Mouse (Mus musculus) MEL (cell line): Measurements from ENCODE around the gene Slc8a1. TPM values are rescaled to one million over a fixed set of nuclear protein-coding genes. Genes with fewer than 3 reads are reported as not detected.
A peak's percentile ranks its signal among the peaks of the same experiment; 100 is the strongest.

Experiments used
- DNase-seq: peaks from one replicate; pipeline ENCODE4 v3.0.0; 2011; ENCODE audit warnings: low read depth, low spot score
- H3K27ac ChIP-seq: 2 replicates; pipeline ENCODE4 v1.5.1; 2012; ENCODE audit warnings: low read depth, mild to moderate bottlenecking, control low read depth, low read length, moderate library complexity; ENCODE audit not compliant: control insufficient read depth
- H3K27me3 ChIP-seq, 2 experiments: fragments of 150-350 bp in 1 of 2; sonication (generic) in 1 of 2; 2 replicates each; pipeline ENCODE4 v1.6.1; 2012; ENCODE audit warnings: low read length in 2 of 2, mild to moderate bottlenecking in 2 of 2, improper control_type of control experiment in 1 of 2, moderate library complexity in 1 of 2; ENCODE audit not compliant: insufficient read depth in 2 of 2, control insufficient read depth in 1 of 2
- H3K36me3 ChIP-seq, 2 experiments: 2 replicates each; pipeline ENCODE4 v1.6.1; 2012 to 2014; ENCODE audit warnings: low read length in 2 of 2, improper control_type of control experiment in 1 of 2, inconsistent platforms in 1 of 2, mild to moderate bottlenecking in 1 of 2; ENCODE audit not compliant: insufficient read depth in 2 of 2, control insufficient read depth in 1 of 2
- H3K4me1 ChIP-seq, 2 experiments: fragments of 150-350 bp in 1 of 2; sonication (generic) in 1 of 2; 2 replicates each; pipeline ENCODE4 v1.6.1; 2012; ENCODE audit warnings: low read length in 2 of 2, improper control_type of control experiment in 1 of 2, mild to moderate bottlenecking in 1 of 2; ENCODE audit not compliant: insufficient read depth in 2 of 2, control insufficient read depth in 1 of 2
- H3K4me3 ChIP-seq, 2 experiments: fragments of 150-350 bp in 1 of 2; sonication (generic) in 1 of 2; 2 replicates each; pipeline ENCODE4 v1.5.1; 2012; ENCODE audit warnings: low read depth in 2 of 2, low read length in 2 of 2, mild to moderate bottlenecking in 2 of 2, moderate library complexity in 2 of 2, control low read depth in 1 of 2, improper control_type of control experiment in 1 of 2; ENCODE audit not compliant: control insufficient read depth in 1 of 2, insufficient read depth in 1 of 2
- H3K79me2 ChIP-seq: 2 replicates; pipeline ENCODE4 v1.6.1; 2012; ENCODE audit warnings: mild to moderate bottlenecking, low read length, moderate library complexity; ENCODE audit not compliant: control insufficient read depth, poor library complexity, insufficient read depth
- H3K9ac ChIP-seq: 2 replicates; pipeline ENCODE4 v1.6.1; 2012; ENCODE audit warnings: low read depth, mild to moderate bottlenecking, control low read depth, low read length, moderate library complexity; ENCODE audit not compliant: control insufficient read depth, poor library complexity, severe bottlenecking
- H3K9me3 ChIP-seq: fragments of 150-350 bp; sonication (generic); replicated peaks from 2 replicates; pipeline ENCODE4 v1.6.1; 2012; ENCODE audit warnings: mild to moderate bottlenecking, low read length, improper control_type of control experiment, moderate library complexity; ENCODE audit not compliant: insufficient read depth
- CHD1 ChIP-seq: IDR thresholded peaks from 2 replicates; pipeline ENCODE4 v1.6.1; 2012; ENCODE audit warnings: low read depth, mild to moderate bottlenecking, inconsistent platforms, low read length, improper control_type of control experiment
- CHD2 ChIP-seq: IDR thresholded peaks from 2 replicates; pipeline ENCODE4 v1.6.1; 2011; ENCODE audit warnings: low read length, improper control_type of control experiment
- CTCF ChIP-seq, 3 experiments: IDR thresholded peaks in 2 of 3; conservative IDR thresholded peaks in 1 of 3; 2 replicates each; pipeline ENCODE4 v1.5.1; 2011 to 2012; ENCODE audit warnings: low read length in 3 of 3, low read depth in 2 of 3, mild to moderate bottlenecking in 2 of 3, improper control_type of control experiment in 1 of 3, inconsistent platforms in 1 of 3, mixed read lengths in 1 of 3, moderate library complexity in 1 of 3; ENCODE audit not compliant: control insufficient read depth in 1 of 3, insufficient read depth in 1 of 3, poor library complexity in 1 of 3, severe bottlenecking in 1 of 3
- E2F4 ChIP-seq: IDR thresholded peaks from 2 replicates; pipeline ENCODE4 v1.6.1; 2011; ENCODE audit warnings: low read depth, low read length, improper control_type of control experiment, borderline replicate concordance
- ELF1 ChIP-seq: IDR thresholded peaks from 2 replicates; pipeline ENCODE4 v1.6.1; 2014; ENCODE audit warnings: low read depth, mild to moderate bottlenecking, inconsistent platforms, low read length, improper control_type of control experiment, moderate library complexity
- EP300 ChIP-seq, 2 experiments: IDR thresholded peaks; 2 replicates each; pipeline ENCODE4 v1.6.1; 2011; ENCODE audit warnings: improper control_type of control experiment in 2 of 2, low read length in 2 of 2, low read depth in 1 of 2, mild to moderate bottlenecking in 1 of 2
- ETS1 ChIP-seq: IDR thresholded peaks from 2 replicates; pipeline ENCODE4 v1.6.1; 2012; ENCODE audit warnings: low read depth, mild to moderate bottlenecking, inconsistent platforms, low read length, improper control_type of control experiment, moderate library complexity
- GATA1 ChIP-seq: IDR thresholded peaks from 2 replicates; pipeline ENCODE4 v1.6.1; 2011; ENCODE audit warnings: low read depth, low read length, improper control_type of control experiment
- JUND ChIP-seq: IDR thresholded peaks from 2 replicates; pipeline ENCODE4 v1.6.1; 2011; ENCODE audit warnings: low read depth, mild to moderate bottlenecking, improper control_type of control experiment, low read length
- MAFK ChIP-seq: IDR thresholded peaks from 2 replicates; pipeline ENCODE4 v1.6.1; 2011; ENCODE audit warnings: low read depth, mild to moderate bottlenecking, low read length, improper control_type of control experiment, borderline replicate concordance
- MAX ChIP-seq: IDR thresholded peaks from 2 replicates; pipeline ENCODE4 v1.6.1; 2011; ENCODE audit warnings: low read length, improper control_type of control experiment
- MAZ ChIP-seq: IDR thresholded peaks from 2 replicates; pipeline ENCODE4 v1.6.1; 2012; ENCODE audit warnings: low read depth, mild to moderate bottlenecking, inconsistent platforms, low read length, improper control_type of control experiment
- MXI1 ChIP-seq: IDR thresholded peaks from 2 replicates; pipeline ENCODE4 v1.6.1; 2011; ENCODE audit warnings: mild to moderate bottlenecking, low read depth, low read length, improper control_type of control experiment
- MYB ChIP-seq: IDR thresholded peaks from 2 replicates; pipeline ENCODE4 v1.6.1; 2011; ENCODE audit warnings: mild to moderate bottlenecking, low read depth, low read length, improper control_type of control experiment
- MYC ChIP-seq: IDR thresholded peaks from 2 replicates; pipeline ENCODE4 v1.6.1; 2011; ENCODE audit warnings: low read depth, mild to moderate bottlenecking, low read length, improper control_type of control experiment, moderate library complexity
- NELFE ChIP-seq: IDR thresholded peaks from 2 replicates; pipeline ENCODE4 v1.6.1; 2011; ENCODE audit warnings: low read depth, low read length, improper control_type of control experiment
- POLR2A ChIP-seq, 2 experiments: IDR thresholded peaks; 2 replicates each; pipeline ENCODE4 v1.6.1; 2011 to 2012; ENCODE audit warnings: low read length in 2 of 2, mild to moderate bottlenecking in 2 of 2, control low read depth in 1 of 2, improper control_type of control experiment in 1 of 2, low read depth in 1 of 2, moderate library complexity in 1 of 2; ENCODE audit not compliant: control insufficient read depth in 1 of 2, insufficient read depth in 1 of 2, poor library complexity in 1 of 2
- POLR2AphosphoS2 ChIP-seq: IDR thresholded peaks from 2 replicates; pipeline ENCODE4 v1.6.1; 2011; ENCODE audit warnings: low read length, improper control_type of control experiment
- POLR2AphosphoS5 ChIP-seq: IDR thresholded peaks from 2 replicates; pipeline ENCODE4 v1.6.1; 2012; ENCODE audit warnings: low read depth, borderline replicate concordance, mild to moderate bottlenecking, inconsistent platforms, low read length, moderate library complexity, mixed read lengths
- RAD21 ChIP-seq: IDR thresholded peaks from 2 replicates; pipeline ENCODE4 v1.6.1; 2011; ENCODE audit warnings: mild to moderate bottlenecking, low read depth, low read length, improper control_type of control experiment
- RCOR1 ChIP-seq: IDR thresholded peaks from 2 replicates; pipeline ENCODE4 v1.6.1; 2012; ENCODE audit warnings: low read depth, mild to moderate bottlenecking, inconsistent platforms, low read length, improper control_type of control experiment
- SMC3 ChIP-seq: IDR thresholded peaks from 2 replicates; pipeline ENCODE4 v1.6.1; 2011; ENCODE audit warnings: low read depth, low read length, improper control_type of control experiment
- TAL1 ChIP-seq: IDR thresholded peaks from 2 replicates; pipeline ENCODE4 v1.6.1; 2012; ENCODE audit warnings: mild to moderate bottlenecking, inconsistent platforms, low read length, moderate library complexity, mixed read lengths
- TBP ChIP-seq: IDR thresholded peaks from 2 replicates; pipeline ENCODE4 v1.8.0; 2011; ENCODE audit warnings: low read depth, low read length, improper control_type of control experiment
- TCF12 ChIP-seq: IDR thresholded peaks from 2 replicates; pipeline ENCODE4 v1.6.1; 2014; ENCODE audit warnings: low read depth, mild to moderate bottlenecking, inconsistent platforms, low read length, improper control_type of control experiment, moderate library complexity
- UBTF ChIP-seq: IDR thresholded peaks from 2 replicates; pipeline ENCODE4 v1.6.1; 2012; ENCODE audit warnings: low read depth, mild to moderate bottlenecking, inconsistent platforms, low read length, improper control_type of control experiment, moderate library complexity, borderline replicate concordance; ENCODE audit not compliant: insufficient read depth
- ZC3H11A ChIP-seq: IDR thresholded peaks from 2 replicates; pipeline ENCODE4 v1.6.1; 2012; ENCODE audit warnings: low read depth, mild to moderate bottlenecking, inconsistent platforms, low read length, improper control_type of control experiment
- ZMIZ1 ChIP-seq: IDR thresholded peaks from 2 replicates; pipeline ENCODE4 v1.6.1; 2012; ENCODE audit warnings: low read depth, mild to moderate bottlenecking, inconsistent platforms, low read length, improper control_type of control experiment, moderate library complexity
- ZNF384 ChIP-seq: IDR thresholded peaks from 2 replicates; pipeline ENCODE4 v1.6.1; 2012; ENCODE audit warnings: low read depth, mild to moderate bottlenecking, inconsistent platforms, low read length, improper control_type of control experiment
- polyA plus RNA-seq, 2 experiments: library from polyadenylated mRNA; stranded (reverse) in 1 of 2; unstranded in 1 of 2; fragments of >175 nt in 1 of 2; fragments of >200 nt in 1 of 2; gene quantifications; 2 replicates each; pipeline versions ENCODE4 v1.2.1 to v1.2.4; 2012; ENCODE audit warnings: low replicate concordance in 2 of 2, low read depth in 1 of 2; ENCODE audit not compliant: insufficient read length in 2 of 2, insufficient read depth in 1 of 2, missing spikeins in 1 of 2
- total RNA-seq: library from RNA; depleted of rRNA; stranded (reverse); fragments of 300-350 nt; gene quantifications from 2 replicates; pipeline ENCODE4 v1.2.3, GENCODE M21; 2012

The Slc8a1 gene
- total and polyA plus RNA-seq, 3 experiments, result 0.86 to 1.0 TPM; not detected in 1

- H3K4me1 ChIP-seq, result 0 out of 4 replicates have a peak, but pooled peaks cover 0 to 2% of the 10 kb centered on the region in 2 experiments
- no peaks in the 10 kb centered on the region for H3K79me2 ChIP-seq
- peaks cover 0 to 2% of the 10 kb centered on the region in 2 experiments; a peak in 1 of 4 replicates for H3K36me3 ChIP-seq
- no peaks in the 10 kb centered on the region for H3K9me3 ChIP-seq
- H3K9ac ChIP-seq, result no peak overlapping the region
- TF ChIP-seq SMC3, result no peak
- no peak for TF ChIP-seq ETS1
- TF ChIP-seq MXI1, result no peak
- TF ChIP-seq ZC3H11A, result no peak
- TF ChIP-seq MAFK, result no peak
- TF ChIP-seq ZMIZ1, result no peak
- TF ChIP-seq E2F4, result no peak
- TF ChIP-seq ZNF384, result no peak
- TF ChIP-seq TAL1, result no peak
- TF ChIP-seq POLR2A (IDR thresholded peaks at IDR 0.05; ENCODE audit: control insufficient read depth in 1 of 2, insufficient read depth in 1 of 2, low read depth in 1 of 2, low read length in 2 of 2, poor library complexity in 1 of 2), result no peak
- TF ChIP-seq TCF12, result no peak
- TF ChIP-seq CTCF (IDR thresholded peaks at IDR 0.05 in 2 of 3, conservative IDR thresholded peaks at IDR 0.05 in 1 of 3; ENCODE audit: control insufficient read depth in 1 of 3, insufficient read depth in 1 of 3, low read depth in 2 of 3, low read length in 3 of 3, poor library complexity in 1 of 3, severe bottlenecking in 1 of 3), result no peak
- no peak for TF ChIP-seq GATA1
- TF ChIP-seq CHD1, result no peak
- TF ChIP-seq EP300 (IDR thresholded peaks at IDR 0.05; ENCODE audit: low read depth in 1 of 2, low read length in 2 of 2), result no peak
- TF ChIP-seq MYC, result no peak
- no peak for TF ChIP-seq UBTF
- no peak for TF ChIP-seq POLR2AphosphoS5
- no peak for TF ChIP-seq RAD21
- TF ChIP-seq JUND, result no peak
- no peak for DNase-seq
- no peaks in the 10 kb centered on the region for H3K27me3 ChIP-seq
- H3K4me3 ChIP-seq, result no peak overlapping the region
- H3K27ac ChIP-seq, result no peak overlapping the region
Measured at GRCm38 (mm10) chr17:81605219-81605660, 132.9 kb downstream of the Slc8a1 start.

- H3K27me3 ChIP-seq, result no peaks in the 10 kb centered on the region
- no peak overlapping the region; the same call in 1 of the 2 replicates for H3K27ac ChIP-seq
- H3K4me1 ChIP-seq, result peaks cover 2 to 6% of the 10 kb centered on the region in 2 experiments; a peak in 2 of 4 replicates
- peaks cover 0 to 22% of the 10 kb centered on the region in 2 experiments; a peak in 2 of 4 replicates for H3K36me3 ChIP-seq
- H3K4me3 ChIP-seq, result no peak overlapping the region
- no peak overlapping the region for H3K9ac ChIP-seq
- H3K79me2 ChIP-seq, result no peaks in the 10 kb centered on the region
- peak; percentile 74 for DNase-seq
- H3K9me3 ChIP-seq, result no peaks in the 10 kb centered on the region
- TF ChIP-seq MYB, result peak; percentile 67
- TF ChIP-seq ELF1, result 0 out of 2 replicates have a peak, but pooled peaks have one; percentile 18
- TF ChIP-seq JUND, result 0 out of 2 replicates have a peak, but pooled peaks have one; percentile 22
- no peak for TF ChIP-seq POLR2AphosphoS2
- peak; percentile 57; the same call in 1 of the 2 replicates for TF ChIP-seq TCF12
- TF ChIP-seq GATA1, result peak; percentile 84
- TF ChIP-seq MAZ, result no peak
- TF ChIP-seq MYC, result no peak
- no peak; the same call in 1 of the 2 replicates for TF ChIP-seq MXI1
- 0 out of 2 replicates have a peak, but pooled peaks have one; percentile 21 for TF ChIP-seq MAFK
- TF ChIP-seq EP300 (IDR thresholded peaks at IDR 0.05; ENCODE audit: low read depth in 1 of 2, low read length in 2 of 2), result peak; percentile 88 to 91
- TF ChIP-seq TBP, result no peak
- no peak for TF ChIP-seq NELFE
- TF ChIP-seq CHD2, result no peak
- TF ChIP-seq CTCF (IDR thresholded peaks at IDR 0.05 in 2 of 3, conservative IDR thresholded peaks at IDR 0.05 in 1 of 3; ENCODE audit: control insufficient read depth in 1 of 3, insufficient read depth in 1 of 3, low read depth in 2 of 3, low read length in 3 of 3, poor library complexity in 1 of 3, severe bottlenecking in 1 of 3), result no peak
- no peak for TF ChIP-seq POLR2A (IDR thresholded peaks at IDR 0.05; ENCODE audit: control insufficient read depth in 1 of 2, insufficient read depth in 1 of 2, low read depth in 1 of 2, low read length in 2 of 2, poor library complexity in 1 of 2)
- no peak for TF ChIP-seq MAX
- no peak for TF ChIP-seq CHD1
- TF ChIP-seq ZNF384, result no peak
- no peak for TF ChIP-seq E2F4
- TF ChIP-seq RCOR1, result peak; percentile 98
- TF ChIP-seq ZMIZ1, result no peak
- no peak for TF ChIP-seq TAL1
Measured at GRCm38 (mm10) chr17:81599072-81599471, 139.1 kb downstream of the Slc8a1 start.
